Mouse (Mus musculus) ES-Bruce4 (cell line): Measurements from ENCODE around the gene Rad9a.

ENCODE experiments used
- CTCF ChIP-seq: IDR thresholded peaks from one replicate; pipeline ENCODE4 v1.8.1; 2011; ENCODE audit warnings: low read depth, low read length
- EP300 ChIP-seq: IDR thresholded peaks from 2 replicates; pipeline ENCODE4 v1.6.1; 2011; ENCODE audit warnings: low read depth, low read length; ENCODE audit not compliant: insufficient read depth
- POLR2A ChIP-seq: IDR thresholded peaks from one replicate; pipeline ENCODE4 v1.8.1; 2011; ENCODE audit warnings: low read length; ENCODE audit not compliant: insufficient read depth

DNA sequence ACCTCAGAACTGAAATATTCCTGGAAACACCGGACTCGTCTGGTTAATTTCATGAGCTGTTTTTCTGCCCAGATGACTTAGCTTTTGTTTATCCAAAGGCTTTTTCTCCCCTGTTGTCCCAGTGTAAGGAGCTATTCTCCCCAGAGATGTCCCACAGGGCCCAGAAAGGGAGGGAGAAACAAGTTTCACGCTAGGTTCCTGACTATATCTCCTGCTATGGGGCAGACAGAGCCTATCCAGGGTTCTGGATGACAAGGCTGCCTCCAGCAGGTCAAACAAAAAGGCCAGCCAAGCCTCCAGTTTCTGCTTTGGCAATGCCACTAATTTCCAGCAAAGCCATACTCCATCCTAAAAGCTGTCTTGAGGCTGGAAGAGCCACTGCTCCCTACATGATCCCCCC, 16.4 kb upstream of the Rad9a start:
- TF ChIP-seq POLR2A (no peak), CTCF (no peak), EP300 (no peak)
